In the genomic region with DNA sequence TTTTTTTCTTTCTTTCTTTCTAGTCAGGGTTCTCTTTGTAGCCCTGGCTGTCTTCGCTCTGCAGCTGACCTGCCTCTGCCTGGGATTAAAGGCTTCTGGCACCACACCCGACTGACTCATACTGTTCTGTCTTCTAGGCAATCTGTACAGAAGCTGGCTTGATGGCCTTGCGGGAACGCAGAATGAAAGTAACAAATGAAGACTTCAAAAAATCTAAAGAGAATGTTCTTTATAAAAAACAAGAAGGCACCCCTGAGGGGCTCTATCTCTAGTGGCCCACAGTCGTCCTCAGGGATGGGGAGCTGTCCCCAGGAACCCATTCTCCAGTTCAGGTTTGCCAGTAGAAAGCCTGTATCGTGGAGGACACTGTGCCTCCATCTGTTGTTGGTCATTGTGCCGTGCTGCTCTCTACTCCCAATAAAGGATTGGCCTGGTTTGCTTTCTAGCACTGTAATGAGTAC, we compare ENCODE assay signal across 11 mouse cellular contexts. TPM values are rescaled to one million over a fixed set of nuclear protein-coding genes. Genes with fewer than 3 reads are reported as not detected.
DNase-seq lines count a peak whose midpoint lies in the region; ATAC-seq and TF ChIP-seq lines count a peak whose summit lies in the region.
"Had no signal": no experiment of that assay in that cellular context is flagged by ENCODE, and none has a peak within 500 bp of the region (broad histone marks: within the 10 kb centered on the region; RNA-seq: fewer than 3 reads in every experiment).

No protein-coding gene starts in this region.

- no peak for TF ChIP-seq CTCF in cerebellum, adult 2 months (IDR thresholded peaks at IDR 0.05; ENCODE audit: borderline replicate concordance, insufficient read depth, low read depth, low read length)
- TF ChIP-seq CTCF in intestine, postnatal 0 days (IDR thresholded peaks at IDR 0.05; ENCODE audit: low read depth), result no peak

- H3K9me3 ChIP-seq in intestine, postnatal 0 days (ENCODE audit: control insufficient read depth), result no peaks in the 10 kb centered on the region
- no peaks in the 10 kb centered on the region for H3K9me3 ChIP-seq in kidney, embryonic 14.5 days (ENCODE audit: control insufficient read depth, low read length)
- no peaks in the 10 kb centered on the region for H3K9me3 ChIP-seq in midbrain, embryonic 10.5 days (replicated peaks)
- H3K9me3 ChIP-seq: forebrain, embryonic 13.5 days; hindbrain, embryonic 12.5 days had no signal

- no peak for TF ChIP-seq POLR2A in cerebellum, adult 2 months (IDR thresholded peaks at IDR 0.05; ENCODE audit: borderline replicate concordance, insufficient read depth, low read length)

- DNase-seq in frontal cortex, postnatal 36 days (ENCODE audit: low spot score in 2 of 2), result no peak
- DNase-seq in 3T3-L1 (ENCODE audit: low read depth, low spot score), result peak; percentile 72
- peak; percentile 70 to 80 for DNase-seq in cerebellum, adult 2 months
- peak; percentile 56 to 62 for DNase-seq in heart, adult 9 months (ENCODE audit: low spot score in 2 of 2)
- DNase-seq in midbrain, embryonic 10.5 days (ENCODE audit: low spot score), result no peak
- DNase-seq: spleen, adult 18-20 months had no signal

- no peaks in the 10 kb centered on the region for H3K27me3 ChIP-seq in cerebellum, adult 2 months (ENCODE audit: control insufficient read depth, insufficient read depth, low read length)
- H3K27me3 ChIP-seq in intestine, postnatal 0 days (replicated peaks; ENCODE audit: control insufficient read depth, insufficient read depth, low read length), result no peaks in the 10 kb centered on the region
- H3K27me3 ChIP-seq in kidney, embryonic 14.5 days (ENCODE audit: control insufficient read depth, insufficient read depth, low read length), result no peaks in the 10 kb centered on the region
- H3K27me3 ChIP-seq in midbrain, embryonic 10.5 days (ENCODE audit: low read depth, poor library complexity, severe bottlenecking), result no peaks in the 10 kb centered on the region
- H3K27me3 ChIP-seq: forebrain, embryonic 13.5 days; hindbrain, embryonic 12.5 days had no signal

- peaks cover 82% of the 10 kb centered on the region for H3K36me3 ChIP-seq in intestine, postnatal 0 days (ENCODE audit: control insufficient read depth, insufficient read depth)
- peaks cover 84% of the 10 kb centered on the region for H3K36me3 ChIP-seq in kidney, embryonic 14.5 days (ENCODE audit: control insufficient read depth, insufficient read depth, low read length)
- H3K36me3 ChIP-seq in midbrain, embryonic 10.5 days, result peaks cover 97% of the 10 kb centered on the region

- no peak overlapping the region for H3K4me2 ChIP-seq in intestine, postnatal 0 days (replicated peaks; ENCODE audit: low read depth)
- no peak overlapping the region for H3K4me2 ChIP-seq in kidney, embryonic 14.5 days (replicated peaks; ENCODE audit: low read depth, low read length)
- H3K4me2 ChIP-seq: forebrain, embryonic 13.5 days; hindbrain, embryonic 12.5 days had no signal

- no peak overlapping the region for H3K4me3 ChIP-seq in cerebellum, adult 2 months (replicated peaks; ENCODE audit: insufficient read depth, low read depth, low read length)
- H3K4me3 ChIP-seq in intestine, postnatal 0 days (ENCODE audit: low read depth, low read length), result no peak overlapping the region
- no peak overlapping the region for H3K4me3 ChIP-seq in kidney, embryonic 14.5 days (ENCODE audit: low read length)
- H3K4me3 ChIP-seq in midbrain, embryonic 10.5 days, result no peak overlapping the region
- H3K4me3 ChIP-seq: forebrain, embryonic 13.5 days; hindbrain, embryonic 12.5 days had no signal

- 8% methylated on average over 7 of the region's 7 CpGs for WGBS in cerebellum, adult 2 months
- 72% methylated on average over 7 of the region's 7 CpGs for WGBS in intestine, postnatal 0 days
- 90% methylated on average over 7 of the region's 7 CpGs for WGBS in kidney, embryonic 14.5 days
- WGBS in midbrain, embryonic 10.5 days, result 92% methylated on average over 7 of the region's 7 CpGs

- H3K4me1 ChIP-seq in cerebellum, adult 2 months (ENCODE audit: control insufficient read depth, insufficient read depth, low read length), result peaks cover 28% of the 10 kb centered on the region
- no peaks in the 10 kb centered on the region for H3K4me1 ChIP-seq in intestine, postnatal 0 days (replicated peaks; ENCODE audit: control insufficient read depth, insufficient read depth, low read length)
- 0 out of 2 replicates have a peak, but pooled peaks cover 4% of the 10 kb centered on the region for H3K4me1 ChIP-seq in kidney, embryonic 14.5 days (ENCODE audit: control insufficient read depth, insufficient read depth, low read length)
- no peaks in the 10 kb centered on the region for H3K4me1 ChIP-seq in midbrain, embryonic 10.5 days
- H3K4me1 ChIP-seq: forebrain, embryonic 13.5 days; hindbrain, embryonic 12.5 days had no signal

- 0 out of 2 replicates have a peak, but pooled peaks have one; percentile 31 for ATAC-seq in frontal cortex, adult (ENCODE audit: low TSS enrichment)
- no peak for ATAC-seq in intestine, postnatal 0 days
- no peak for ATAC-seq in kidney, embryonic 14.5 days (ENCODE audit: low FRiP score, low TSS enrichment)
- ATAC-seq: forebrain, embryonic 13.5 days had no signal

- H3K27ac ChIP-seq in cerebellum, adult 2 months (ENCODE audit: insufficient read depth, low read length), result peak overlapping the region; percentile 68
- H3K27ac ChIP-seq in intestine, postnatal 0 days (ENCODE audit: low read depth, low read length), result no peak overlapping the region; the same call in 1 of the 2 replicates
- no peak overlapping the region for H3K27ac ChIP-seq in kidney, embryonic 14.5 days (ENCODE audit: low read depth, low read length)
- H3K27ac ChIP-seq in midbrain, embryonic 10.5 days (replicated peaks), result no peak overlapping the region
- H3K27ac ChIP-seq: forebrain, embryonic 13.5 days; hindbrain, embryonic 12.5 days had no signal

- no peak overlapping the region for H3K9ac ChIP-seq in intestine, postnatal 0 days (ENCODE audit: low read depth, low read length)
- no peak overlapping the region for H3K9ac ChIP-seq in kidney, embryonic 14.5 days (ENCODE audit: low read depth, low read length)
- H3K9ac ChIP-seq: forebrain, embryonic 13.5 days; hindbrain, embryonic 12.5 days had no signal

RNA-seq across cellular contexts. Expression of gene Psmc1, which starts 13.0 kb away (rescaled TPM):
- 163 and 177 TPM in 2 replicates for polyA plus RNA-seq in cerebellum, adult 2 months (2012; rRNA removed)
- 154 and 155 TPM in 2 replicates for polyA plus RNA-seq in intestine, postnatal 0 days (2015; fragmentation: Nextera tagmentation; extraction: Ambion mirVana)
- 324 and 348 TPM in 2 replicates for polyA plus RNA-seq in kidney, embryonic 14.5 days (2014; fragmentation: Nextera tagmentation; extraction: Ambion mirVana)
- 417 and 419 TPM in 2 replicates for polyA plus RNA-seq in midbrain, embryonic 10.5 days (2016; fragmentation: Nextera tagmentation; extraction: Ambion mirVana)

RNA-seq across cellular contexts. Expression of gene Nrde2, which starts 36.5 kb away (rescaled TPM):
- polyA plus RNA-seq in cerebellum, adult 2 months (2012; rRNA removed), result 14.8 and 16.9 TPM in 2 replicates
- 7.8 and 8.6 TPM in 2 replicates for polyA plus RNA-seq in intestine, postnatal 0 days (2015; fragmentation: Nextera tagmentation; extraction: Ambion mirVana)
- polyA plus RNA-seq in kidney, embryonic 14.5 days (2014; fragmentation: Nextera tagmentation; extraction: Ambion mirVana), result 11.7 and 20.1 TPM in 2 replicates
- polyA plus RNA-seq in midbrain, embryonic 10.5 days (2016; fragmentation: Nextera tagmentation; extraction: Ambion mirVana), result 14.1 and 15.1 TPM in 2 replicates

Comparison
In these comparisons a context has a peak if more than half of its experiments do, and no peak if none do; other contexts are left out.
1. DNase-seq: peak in 3T3-L1 (single experiment), cerebellum, adult 2 months (2 of 2) and heart, adult 9 months (2 of 2); none in frontal cortex, postnatal 36 days (0 of 2) and midbrain, embryonic 10.5 days (single experiment).